Mouse (Mus musculus) testis, postnatal 14 days (tissue): ENCODE data around the gene Pole2.
"Not testable (repeated sequence)": the region's sequence is repeated elsewhere in the genome, so short reads cannot be mapped to it uniquely, and the experiment has no call there.

Experiments
- DNase-seq: peaks from one replicate; pipeline ENCODE4 v3.0.0; 2021; ENCODE audit warnings: low spot score

The Pole2 gene

DNA sequence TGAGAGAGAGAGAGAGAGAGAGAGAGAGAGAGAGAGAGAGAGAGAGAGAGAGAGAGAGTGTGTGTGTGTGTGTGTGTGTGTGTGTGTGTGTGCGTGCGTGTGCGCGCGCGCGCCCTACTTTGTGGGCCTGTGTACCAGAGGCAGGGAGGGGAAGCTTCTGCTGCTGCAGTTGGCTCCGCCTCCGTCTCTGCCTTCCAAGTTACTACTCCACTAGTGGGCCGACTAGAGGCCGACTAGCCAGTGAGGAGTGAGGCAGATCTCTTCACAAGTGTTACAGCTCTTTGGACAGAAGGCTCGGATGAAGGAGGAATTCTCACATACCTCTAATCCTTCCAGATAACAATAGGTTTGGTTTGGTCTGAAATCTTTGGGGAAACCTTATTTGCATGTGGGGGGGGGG, 48.6 kb downstream of the Pole2 start:
- DNase-seq: no peak

DNA sequence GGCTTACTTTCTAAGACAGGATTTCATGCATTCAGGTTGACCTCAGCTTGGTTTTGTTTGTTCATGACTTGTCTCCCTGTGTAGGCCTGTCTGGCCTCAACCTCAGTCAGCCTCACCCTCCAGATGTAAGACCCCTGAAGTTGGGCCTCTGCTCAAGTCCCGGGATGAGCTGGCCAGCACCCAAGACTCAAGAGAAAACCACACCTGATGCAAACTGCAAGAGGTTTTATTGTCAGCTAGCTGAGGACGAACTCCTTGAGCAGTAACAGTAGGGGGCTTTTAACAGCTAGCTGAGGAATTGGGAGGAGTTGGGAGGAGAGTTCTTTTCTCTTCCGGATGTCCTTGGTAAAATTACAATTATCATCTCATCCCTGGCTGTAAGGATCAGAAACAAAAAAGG, 50.5 kb downstream of the Pole2 start:
- no peak for DNase-seq

- DNase-seq: no peak
Observed at GRCm38 (mm10) chr12:69175975-69176374, 52.0 kb downstream of the Pole2 start.

DNA sequence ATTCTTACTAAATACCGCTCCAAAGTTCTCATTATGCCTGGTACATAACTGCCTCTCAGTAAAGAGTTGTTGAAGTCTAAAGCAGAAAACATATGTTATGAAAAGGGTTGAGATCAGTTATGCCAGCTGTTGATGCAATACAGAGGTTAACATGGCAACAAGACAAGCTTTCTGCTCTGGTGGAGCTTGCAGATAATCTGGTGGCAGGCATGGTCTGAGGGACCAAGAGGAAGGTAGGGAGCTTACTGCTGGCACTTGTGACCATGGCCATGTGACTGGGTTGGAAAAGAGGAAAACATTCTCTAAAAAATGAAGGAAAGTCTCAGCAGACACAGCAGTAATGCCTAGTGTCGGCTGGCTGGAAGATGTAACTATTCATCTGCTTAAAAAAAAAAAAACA, 56.7 kb downstream of the Pole2 start:
- DNase-seq: no peak

GRCm38 (mm10) chr12:69168461-69169106, 59.4 kb downstream of the Pole2 start, which contains the start of gene Lrr1:
Lrr1 (plus strand) TSS chr12:69168814.
- DNase-seq: peak; percentile 86

GRCm38 (mm10) chr12:69167656-69168460, 60.1 kb downstream of the Pole2 start:
- DNase-seq: no peak

DNA sequence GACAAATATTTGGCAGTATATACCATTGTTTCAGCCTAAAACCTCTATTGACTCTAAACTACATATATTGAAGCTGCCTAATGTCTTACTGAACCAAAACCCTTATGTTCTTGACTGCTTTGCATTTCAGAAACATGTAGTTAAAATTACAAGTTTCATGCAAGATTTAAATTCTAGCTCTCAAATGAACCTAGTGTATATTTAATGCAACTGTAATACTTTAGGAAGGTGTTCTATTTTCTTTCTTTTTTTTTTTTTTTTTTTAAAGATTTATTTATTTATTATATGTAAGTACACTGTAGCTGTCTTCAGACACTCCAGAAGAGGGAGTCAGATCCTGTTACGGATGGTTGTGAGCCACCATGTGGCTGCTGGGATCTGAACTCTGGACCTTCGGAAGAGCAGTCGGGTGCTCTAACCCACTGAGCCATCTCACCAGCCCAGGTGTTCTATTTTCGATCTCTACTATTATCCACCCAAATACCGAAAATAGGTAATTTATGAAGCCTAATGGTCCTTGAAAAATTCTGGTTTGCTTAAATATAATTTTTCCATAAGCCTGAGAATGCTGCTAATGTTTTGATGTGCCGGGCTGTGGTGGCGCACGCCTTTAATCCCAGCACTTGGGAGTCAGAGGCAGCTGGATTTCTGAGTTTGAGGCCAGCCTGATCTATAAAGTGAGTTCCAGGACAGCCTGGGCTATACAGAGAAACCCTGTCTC, 61.0 kb downstream of the Pole2 start:
- not testable (repeated sequence) for DNase-seq

DNA sequence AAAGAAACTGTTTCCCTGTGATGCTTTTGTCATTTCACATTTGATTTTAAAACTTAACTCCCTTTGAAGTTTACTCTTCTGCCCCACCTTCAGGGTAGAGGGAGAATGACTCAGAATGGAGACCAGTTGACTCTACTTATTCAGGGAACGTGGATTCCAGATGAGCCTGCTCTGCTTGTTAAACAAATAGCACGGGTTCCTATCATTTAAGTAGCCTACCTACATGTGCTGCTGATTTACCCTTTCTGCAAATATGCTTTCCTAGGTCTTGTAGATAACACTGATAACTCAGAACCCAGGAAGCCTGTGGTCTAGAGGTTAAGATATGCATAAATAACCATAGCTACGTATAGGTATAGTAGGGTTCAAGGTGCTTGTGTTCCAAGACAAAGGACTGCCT, 63.1 kb downstream of the Pole2 start:
- DNase-seq: no peak

DNA sequence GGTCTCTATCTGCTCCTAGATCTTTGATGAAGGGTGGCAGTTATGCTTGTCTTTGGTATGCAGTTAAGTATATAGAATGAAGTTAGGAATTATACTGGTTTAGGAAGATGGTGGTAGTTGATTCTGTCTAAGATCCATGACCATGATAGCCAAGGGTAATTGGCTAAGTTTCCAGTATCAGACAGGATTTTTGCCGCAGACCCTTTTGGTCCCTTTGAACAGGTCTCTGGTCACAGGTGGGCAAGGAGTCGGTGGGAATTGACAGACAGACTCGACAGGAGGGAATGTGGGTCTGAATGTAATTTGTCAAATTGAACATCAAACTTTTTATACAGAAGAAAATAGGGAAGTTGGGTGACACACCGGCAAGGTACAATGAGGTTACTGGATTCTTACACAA, 64.4 kb downstream of the Pole2 start:
- not testable (repeated sequence) for DNase-seq

GRCm38 (mm10) chr12:69160677-69161076, 67.3 kb downstream of the Pole2 start:
- DNase-seq: not testable (repeated sequence)

GRCm38 (mm10) chr12:69159578-69159940, 68.4 kb downstream of the Pole2 start:
- no peak for DNase-seq

- DNase-seq: peak; percentile 97
Observed at GRCm38 (mm10) chr12:69158765-69159577, 69.0 kb downstream of the Pole2 start, which contains the start of gene Rps29. Rps29 (minus strand) TSS chr12:69159186.

DNA sequence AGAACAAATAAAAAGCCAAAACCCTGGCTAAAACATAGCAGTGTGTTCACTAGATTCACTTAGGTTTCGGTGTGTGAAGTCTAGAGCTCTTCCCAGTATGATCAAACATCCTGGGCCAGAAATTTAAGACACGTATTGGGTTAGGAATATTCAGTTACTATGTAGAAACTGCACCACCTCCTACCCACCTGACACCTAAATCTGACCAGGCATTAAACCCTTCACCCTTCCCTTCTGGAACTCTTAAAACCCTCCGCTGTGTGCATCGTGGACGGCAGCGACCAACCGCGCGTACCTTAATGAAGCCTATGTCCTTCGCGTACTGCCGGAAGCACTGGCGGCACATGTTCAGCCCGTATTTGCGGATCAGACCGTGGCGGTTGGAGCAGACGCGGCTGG, 69.6 kb downstream of the Pole2 start:
- no peak for DNase-seq

DNA sequence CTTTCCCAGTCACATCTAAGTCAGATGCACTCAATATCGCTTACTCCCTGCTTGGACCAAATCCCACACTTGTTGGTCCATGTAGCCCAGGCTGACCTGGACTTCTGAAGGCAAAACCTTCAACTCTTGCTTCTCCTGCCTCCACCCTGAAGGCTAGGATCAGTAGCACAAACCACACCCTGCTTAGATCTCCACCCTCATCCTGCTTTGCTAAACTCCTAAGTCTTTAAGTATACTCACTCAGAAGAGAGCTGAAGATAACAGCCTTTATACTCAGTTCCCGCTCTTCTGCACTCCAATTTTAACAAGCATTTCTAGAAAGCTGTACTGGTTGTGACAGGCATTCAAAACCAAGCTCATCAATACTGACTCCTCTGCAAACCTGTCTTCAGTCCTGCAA, 70.9 kb downstream of the Pole2 start:
- no peak for DNase-seq

DNA sequence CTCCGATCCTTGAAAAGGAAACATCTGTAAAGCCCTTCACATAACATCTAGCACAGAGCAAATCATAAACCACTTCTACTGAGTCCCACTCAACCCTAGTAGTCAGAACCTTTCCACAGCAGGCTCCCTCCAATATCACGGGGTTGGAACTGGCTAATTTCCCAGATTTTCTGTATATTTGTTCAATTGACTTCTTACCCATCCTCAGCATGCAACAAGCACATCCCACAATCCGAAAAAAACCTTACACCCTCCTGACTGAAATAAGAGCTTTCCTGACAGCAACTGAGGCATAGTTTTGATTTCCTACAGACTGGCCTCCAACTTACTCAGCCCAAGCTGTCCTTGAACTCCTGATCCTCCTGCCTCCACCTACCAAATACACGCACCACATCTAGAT, 71.6 kb downstream of the Pole2 start:
- DNase-seq: no peak

DNA sequence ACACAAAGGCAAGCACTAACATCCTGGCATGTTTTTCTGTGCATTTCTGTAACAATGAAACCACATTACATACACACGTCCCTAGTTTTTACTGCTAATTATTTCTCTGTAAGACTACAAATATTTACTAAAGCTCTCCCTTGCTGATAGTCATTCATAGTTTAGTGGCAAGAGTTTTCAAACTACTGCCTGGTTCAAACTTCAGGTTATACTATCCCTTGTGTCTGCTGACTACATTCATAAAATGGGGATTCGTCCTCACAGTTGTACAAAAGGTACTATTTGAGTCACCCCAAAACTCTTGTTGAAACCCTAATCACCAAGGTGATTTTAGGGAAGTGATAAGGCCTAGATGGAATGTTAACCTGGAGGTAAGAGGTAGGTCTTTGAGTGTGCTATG, 72.1 kb downstream of the Pole2 start:
- DNase-seq: no peak
